Mouse (Mus musculus) adrenal gland, adult 18-20 months (tissue): ENCODE measurements around the gene Pdhx. TPM values are rescaled to one million over a fixed set of nuclear protein-coding genes. Genes with fewer than 3 reads are reported as not detected.

ENCODE experiments used
- DNase-seq, 2 experiments: peaks; one replicate each; pipeline ENCODE4 v3.0.0; 2021 to 2022; ENCODE audit warnings: low spot score in 2 of 2
- total RNA-seq, 2 experiments: library from RNA; stranded (reverse); gene quantifications; 1 replicate in 1 of 2; 2 replicates in 1 of 2; pipeline ENCODE4 v1.2.3; 2021

The Pdhx gene
- total RNA-seq, 2 experiments from 2014 or later = 126 to 127 TPM

DNA sequence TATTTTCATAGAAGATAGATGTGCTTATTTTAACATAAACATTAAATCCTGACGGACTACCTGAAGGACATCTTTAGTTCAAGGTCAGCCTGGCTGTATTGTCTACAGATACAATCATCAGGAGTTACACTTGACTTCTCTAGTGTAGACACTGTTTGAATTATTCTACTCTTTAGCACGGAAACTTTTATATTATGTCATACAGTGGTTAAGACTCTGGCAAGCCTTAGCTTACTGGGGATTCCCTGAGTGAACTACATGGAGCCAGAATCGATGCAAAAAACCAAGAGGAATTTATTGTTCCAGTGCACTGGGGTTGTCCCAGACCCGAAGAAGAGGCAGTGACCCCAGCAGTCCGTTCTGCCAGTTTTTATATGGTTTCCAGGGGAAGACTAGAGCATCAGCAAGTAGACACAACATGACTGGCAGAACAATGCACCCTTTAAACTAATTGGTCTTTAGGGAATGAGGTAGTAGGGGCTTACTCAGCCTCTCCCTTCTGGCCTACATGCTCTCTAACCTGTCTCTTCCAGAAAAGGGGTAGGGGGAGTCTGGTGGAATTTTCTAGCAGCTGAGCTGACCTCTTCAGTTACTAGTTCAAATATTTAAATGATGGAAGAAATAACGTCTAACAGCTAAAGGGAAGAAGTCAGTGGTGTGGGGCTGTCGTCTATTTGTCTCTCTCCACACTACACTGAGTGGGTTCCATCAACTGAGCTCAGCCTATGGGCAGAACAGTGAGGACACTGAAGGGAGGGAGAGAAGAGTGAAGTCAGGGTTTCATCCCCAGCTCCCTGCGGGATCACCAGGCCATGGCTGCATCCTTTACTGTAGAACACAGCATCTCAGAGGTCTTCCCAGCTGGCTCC lies 6.4 kb downstream of the Pdhx start:
- DNase-seq = no peak

DNA sequence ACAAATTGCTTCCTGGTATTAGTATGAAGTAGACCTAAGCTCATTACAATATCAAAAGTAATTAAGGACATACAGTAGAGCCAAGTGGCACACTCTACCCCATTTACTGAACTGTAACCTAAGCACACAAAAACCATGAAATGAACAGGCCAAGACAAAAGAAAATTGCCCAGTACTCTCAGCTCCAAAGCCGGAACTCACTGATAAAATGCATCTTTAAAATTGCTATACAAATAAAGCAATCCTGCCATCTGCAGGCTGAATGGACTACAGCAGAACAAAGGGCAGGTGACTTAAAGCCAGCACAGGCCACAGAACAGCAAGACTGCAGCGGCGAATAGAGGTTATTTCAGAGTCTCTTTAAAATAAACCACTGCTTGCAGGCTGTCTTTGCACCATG lies 10.4 kb downstream of the Pdhx start:
- DNase-seq = no peak

DNA sequence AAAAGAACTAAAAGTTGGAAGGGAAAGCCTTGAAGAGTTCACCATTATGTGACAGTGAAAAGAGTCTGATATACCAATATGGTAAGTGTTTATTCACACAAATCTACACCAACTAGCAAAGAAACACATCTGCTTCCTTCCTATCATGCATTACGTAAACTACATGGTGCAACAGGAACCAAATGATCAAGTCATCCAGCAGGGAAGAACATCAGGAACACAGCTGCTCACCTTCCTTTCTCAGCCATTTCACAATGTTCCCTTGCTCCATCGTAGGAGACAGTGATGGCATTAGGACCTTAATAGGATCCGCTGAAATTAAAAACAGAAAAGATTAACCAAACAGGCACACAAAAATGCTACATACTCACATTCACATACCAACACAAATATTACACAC lies 15.0 kb downstream of the Pdhx start:
- no peak for DNase-seq

DNA sequence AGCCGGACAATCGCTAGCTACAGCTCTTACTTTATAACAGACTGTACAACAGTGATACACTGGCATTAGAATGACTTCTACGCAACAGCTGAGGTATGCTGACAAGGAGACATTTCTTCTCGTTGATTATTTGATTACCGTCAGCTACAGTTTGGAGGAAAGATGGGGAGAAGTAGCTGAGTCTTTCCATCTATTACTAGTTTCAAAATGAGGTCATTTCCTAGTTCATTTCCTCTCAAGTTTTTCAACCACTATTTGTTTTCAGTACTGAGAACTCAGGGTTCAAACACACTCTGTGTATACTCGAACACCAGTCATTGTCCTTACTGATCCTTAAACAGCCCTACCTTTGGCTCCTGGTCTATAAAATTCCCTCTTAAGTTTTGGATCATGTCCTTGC lies 17.5 kb downstream of the Pdhx start:
- no peak for DNase-seq

DNA sequence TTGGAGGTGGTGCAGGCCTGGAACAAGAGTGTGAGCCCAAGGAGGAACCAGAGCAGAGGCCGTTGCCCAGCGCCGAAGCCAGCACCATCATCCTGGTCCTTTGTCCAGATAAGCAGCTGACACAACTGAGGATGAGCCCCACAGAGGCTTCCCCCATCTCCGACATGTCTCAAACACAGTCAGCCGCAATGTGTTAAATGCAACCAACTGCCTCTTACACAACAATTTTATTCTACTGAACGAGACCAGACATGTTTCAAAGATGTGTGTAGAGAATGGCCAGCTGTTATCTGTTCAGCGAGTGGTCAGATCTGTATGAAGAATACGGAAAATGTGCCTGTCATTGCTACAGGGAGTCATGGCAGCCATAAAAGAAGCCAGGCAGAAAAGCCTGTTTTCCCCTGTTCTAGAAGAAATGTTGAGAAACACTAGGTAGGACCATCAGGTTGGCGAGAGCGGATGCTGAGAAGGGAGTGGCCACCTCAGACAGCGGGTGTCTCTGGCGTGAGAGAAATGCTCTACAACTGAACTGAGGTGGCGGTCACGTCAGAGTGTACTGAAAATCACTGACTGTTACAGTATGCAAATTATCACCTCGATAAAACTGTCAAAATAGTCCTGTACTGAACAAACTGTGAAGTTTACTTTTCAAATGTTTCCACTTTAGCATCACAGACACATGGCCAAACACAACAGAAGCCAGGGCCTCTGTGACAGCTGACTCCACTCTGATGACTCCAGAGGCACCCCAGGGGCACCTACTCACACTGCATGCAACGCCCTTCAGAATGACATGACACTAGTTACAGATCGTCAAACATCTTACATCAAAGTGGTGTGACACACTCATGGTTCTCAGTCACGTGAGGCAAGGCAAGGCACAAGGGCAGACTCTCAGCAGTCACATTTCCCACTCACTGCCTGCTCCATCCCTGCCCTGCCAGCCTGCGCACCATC lies 21.1 kb downstream of the Pdhx start:
- peak in 1 of 2 experiments; percentile 14 for DNase-seq

DNA sequence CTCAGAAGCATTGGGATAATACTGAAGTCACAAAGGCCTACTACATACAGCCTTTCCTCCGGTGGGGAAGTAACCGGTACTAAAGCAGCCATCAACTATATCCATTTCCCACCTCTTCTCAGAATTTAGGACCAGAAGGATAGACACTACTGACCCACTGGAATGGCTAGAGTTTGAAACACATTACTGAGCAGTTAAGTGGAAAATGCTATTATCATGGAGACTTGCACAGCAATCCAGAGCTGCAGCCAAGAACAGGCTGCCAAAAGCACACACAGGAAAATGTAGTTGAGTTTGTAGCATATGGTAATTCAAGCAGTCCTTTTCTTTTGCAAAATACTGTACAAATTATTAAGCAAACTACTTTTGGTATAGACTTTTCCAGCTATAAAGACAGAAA lies 28.0 kb downstream of the Pdhx start:
- no peak for DNase-seq

DNA sequence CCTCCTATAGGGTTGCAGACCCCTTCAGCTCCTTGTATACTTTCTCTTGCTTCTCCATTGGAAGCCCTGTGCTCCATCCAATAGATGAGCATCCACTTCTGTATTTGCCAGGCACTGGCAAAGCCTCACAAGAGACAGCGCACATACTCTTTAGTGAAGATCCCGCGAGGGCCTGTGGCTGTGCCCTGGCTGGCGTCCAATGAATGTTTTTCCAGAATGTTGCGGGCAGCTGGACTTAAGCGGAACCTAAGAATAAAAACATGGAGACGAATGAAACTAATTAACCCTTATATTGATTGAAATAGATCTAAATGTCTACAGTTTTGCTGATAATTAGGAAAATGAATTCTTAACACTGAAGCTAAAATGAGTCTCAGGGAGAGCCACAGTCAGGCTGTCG lies 32.4 kb downstream of the Pdhx start:
- no peak for DNase-seq

DNA sequence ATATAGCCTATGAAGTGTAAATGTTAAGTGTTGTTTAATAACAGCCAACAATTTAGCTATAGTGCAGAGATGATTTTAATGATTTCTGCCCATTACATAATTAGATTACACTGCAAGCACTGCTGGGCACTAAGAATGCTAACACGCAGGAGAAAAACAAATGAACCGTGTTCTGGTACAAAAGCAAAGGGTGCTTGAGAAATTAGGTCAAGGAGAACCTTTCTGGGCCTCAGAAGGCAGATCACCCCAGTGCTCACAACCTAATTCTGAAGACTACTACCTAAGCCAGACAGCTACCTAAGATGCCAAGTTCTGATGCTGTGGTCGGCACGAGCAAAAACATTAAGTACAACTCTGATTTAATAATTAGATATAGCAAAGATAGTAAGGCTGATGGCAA lies 35.5 kb downstream of the Pdhx start:
- no peak for DNase-seq

DNA sequence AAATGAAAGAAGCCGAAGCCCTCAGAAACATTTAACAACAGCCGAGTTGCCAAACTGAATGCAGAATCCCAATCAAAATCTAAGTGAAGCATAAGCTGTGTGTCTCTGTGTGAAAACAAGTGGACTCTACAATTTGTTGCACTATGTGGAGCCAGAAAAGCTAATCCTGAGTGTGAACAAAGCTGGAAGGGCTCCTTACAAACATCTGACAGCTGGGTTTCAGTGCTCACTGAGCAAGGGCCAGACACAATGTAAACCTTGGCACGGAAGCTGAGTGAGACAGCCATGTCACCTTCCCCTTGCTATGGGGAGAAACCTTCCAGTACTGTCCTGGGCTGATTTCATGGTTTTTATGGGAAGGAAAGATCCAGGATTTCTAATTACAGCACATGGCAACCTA lies 50.6 kb downstream of the Pdhx start:
- no peak for DNase-seq

DNA sequence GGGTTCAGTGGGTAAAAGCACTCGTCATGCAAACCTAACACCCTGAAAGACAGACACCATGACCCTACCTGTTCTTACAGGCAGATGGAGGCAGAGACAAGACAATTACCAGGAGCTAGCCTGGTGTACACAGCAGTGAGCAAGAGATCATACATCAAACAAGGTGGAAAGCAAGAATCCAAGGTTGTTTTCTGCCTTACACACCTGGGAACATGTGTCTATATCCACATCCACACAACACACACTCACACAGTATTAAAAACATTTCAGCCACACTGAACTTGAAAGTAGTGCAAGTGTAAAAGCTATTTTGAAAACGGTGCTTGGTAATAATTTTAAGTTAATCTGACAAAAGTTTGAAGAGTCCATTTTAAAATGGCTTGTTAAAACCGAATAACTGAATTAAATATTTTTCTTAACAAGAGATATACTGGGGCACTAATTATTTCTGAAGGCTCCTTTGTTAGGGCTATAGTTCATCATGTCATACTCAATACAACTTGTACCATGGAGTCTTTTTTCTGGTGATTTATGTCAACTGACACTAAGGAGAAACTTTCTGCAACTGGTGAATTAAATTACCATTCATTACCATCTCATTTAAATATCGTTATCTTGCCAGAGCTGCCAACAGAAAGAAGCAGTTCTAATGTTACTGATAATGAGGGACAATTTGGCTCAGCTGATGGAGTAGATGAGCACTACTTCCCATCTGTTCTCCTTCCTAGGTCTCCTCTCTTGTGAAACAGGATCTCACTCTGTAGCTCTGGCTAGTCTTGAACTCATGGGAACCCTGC lies 52.9 kb downstream of the Pdhx start:
- DNase-seq = no peak

DNA sequence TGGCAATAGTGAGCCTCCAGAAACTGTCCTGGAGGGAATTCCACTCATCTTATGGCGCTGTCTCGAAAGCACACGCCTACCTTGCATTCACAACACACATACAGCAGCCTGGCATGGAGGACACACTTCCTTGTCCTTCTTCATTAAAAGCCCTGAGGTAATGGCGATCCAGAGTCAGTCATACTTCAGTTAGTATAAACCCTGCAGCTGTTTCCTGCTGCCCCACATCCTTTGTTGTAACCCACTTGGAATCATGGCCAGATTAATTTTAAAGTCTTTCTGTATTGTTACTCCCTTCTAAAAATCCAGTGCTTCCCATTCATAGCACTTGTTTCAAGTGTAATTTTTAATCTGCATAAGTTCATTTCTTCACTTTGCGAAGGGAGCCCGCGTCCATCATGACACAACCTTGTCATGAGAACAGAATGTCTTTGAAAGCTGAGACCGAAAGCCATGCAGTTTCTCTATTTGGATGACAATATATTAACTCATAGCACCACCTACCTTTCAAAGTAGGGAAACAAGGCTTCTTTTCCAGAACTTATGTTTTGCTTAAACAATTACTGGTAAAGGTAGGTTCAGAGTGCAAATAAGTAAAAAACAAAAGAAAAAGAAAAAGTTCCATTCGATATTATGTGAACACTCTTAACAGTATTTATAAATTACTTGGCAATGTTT lies 54.4 kb downstream of the Pdhx start:
- DNase-seq = no peak

DNA sequence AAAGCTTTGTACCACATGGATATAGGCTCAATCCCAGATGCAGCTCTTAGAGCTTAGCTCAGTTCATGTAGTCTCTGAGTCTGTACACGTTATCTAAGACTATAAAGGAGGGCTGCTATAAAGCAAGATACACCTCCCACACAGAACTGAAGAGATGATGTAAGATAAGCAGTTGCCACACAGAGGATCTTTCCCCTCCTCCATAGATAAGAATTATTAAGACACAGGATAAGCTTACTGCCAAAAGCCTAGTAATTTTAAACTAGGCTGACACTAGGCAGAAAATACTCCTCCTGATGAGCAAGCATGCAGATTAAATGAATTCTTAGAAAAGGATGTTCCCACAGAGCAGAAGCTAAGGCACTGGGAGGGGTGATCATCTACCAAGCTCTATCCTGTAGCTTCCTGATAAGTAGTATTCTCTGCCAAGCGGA lies 55.9 kb downstream of the Pdhx start:
- DNase-seq = no peak

DNA sequence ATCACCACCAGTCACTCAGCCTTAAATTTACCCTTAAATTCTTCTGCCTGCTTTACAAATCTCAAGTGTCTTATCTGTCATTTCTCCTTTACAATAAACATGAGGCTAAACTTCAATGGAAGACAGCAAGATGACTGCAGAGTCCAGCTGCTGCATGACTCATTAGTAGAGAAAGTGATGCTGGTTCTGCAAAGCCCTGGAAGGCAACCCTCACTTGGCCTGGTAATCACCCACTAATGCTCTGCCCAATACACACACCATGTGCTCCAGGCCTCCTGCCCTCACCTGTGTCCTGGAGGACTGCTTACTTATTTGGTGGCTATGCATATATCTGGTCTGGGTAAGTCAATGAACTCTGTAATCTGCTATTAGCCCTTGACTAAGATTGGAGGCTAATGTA lies 57.2 kb downstream of the Pdhx start:
- DNase-seq = no peak

DNA sequence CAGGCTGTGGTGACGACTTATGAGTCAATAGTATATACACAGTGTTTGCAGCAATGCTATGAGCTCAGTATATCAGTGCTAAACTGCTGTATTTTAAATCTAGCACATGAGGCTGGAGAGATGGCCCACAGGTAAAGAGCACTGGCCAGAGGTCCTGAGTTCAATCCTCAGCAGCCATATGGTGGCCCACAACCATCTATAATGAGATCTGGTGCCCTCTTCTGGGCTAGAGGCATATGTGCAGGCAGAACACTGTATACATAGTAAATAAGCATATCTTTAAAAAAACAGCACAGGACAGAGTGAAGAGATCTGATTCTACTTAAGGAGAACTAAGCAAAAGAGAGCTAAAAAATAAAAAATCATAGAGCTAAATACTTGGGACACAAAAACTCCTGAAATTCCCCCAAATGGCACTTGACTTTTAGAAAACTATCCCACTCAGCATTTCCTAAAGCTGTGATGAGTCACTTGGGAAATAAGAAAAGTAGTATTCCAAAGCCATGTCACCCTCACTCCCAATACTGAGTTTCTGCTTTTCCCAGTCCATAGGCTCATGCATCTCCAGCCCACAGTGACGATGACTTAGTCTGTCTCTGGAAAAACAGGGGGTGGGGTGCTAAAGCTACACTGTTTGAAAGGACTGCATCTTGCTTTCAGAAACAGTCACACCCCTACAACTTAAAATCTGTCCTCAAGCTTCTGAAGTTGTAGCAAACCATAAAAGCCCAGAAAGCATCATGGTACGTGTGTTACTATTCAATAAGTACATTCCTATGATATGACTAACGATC lies 60.3 kb downstream of the Pdhx start:
- DNase-seq = no peak

DNA sequence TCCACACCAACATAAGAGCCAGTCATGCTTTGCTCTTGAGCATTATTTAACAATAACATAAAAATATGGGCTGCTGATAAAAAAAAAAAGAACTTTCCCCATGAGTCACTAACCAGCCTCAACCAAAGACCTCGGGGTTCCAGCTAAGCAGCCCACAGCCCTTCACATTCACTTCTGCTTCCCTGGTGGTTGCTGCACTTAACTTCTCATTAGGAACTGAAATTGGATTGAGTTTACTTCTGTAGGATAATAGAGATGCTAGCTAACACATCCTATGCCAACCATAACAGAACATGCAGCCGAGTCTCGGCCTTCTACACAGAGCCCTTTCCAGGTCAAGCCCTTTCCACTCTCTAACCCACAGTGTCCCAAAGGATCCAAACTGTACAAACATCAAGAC lies 65.1 kb downstream of the Pdhx start:
- DNase-seq = no peak

DNA sequence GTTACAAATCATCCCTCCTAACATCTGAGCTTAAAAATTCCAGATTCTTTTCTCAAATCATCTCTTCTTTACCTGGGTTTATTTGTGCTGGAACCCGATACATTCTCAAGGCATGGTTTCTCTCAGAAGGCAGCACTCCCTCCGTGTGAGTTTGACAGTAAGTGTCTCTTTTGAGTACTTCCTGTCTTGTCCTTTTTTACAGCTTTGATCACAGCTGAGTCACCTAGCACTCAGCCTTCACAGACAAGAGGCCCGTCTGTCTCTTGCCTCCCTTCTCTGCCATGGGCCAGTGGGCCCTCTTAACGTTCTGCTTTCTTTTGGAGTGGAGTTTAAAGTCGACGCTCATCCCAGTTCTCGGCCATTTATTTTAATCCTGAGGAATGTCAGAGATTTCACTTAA lies 68.7 kb downstream of the Pdhx start:
- no peak for DNase-seq

DNA sequence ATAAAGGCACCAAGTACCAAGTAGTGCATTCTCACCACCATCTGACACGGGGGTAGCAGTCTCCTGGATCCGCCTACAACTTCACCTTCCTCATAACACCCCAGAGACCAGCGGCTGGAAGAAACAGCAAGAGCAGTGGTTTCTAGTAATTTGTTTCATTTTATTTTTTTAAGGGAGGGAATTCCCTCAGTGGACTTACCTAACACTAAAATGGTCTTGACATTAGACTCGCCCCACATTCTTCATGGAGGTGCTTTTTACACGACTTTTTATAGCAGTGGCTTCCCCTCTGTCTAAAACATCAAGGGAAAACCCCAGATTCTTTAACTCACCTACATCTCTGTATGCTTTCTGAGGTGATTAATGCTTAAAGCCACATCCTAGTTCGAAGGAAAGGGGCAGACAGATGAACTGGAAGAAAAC lies 74.1 kb downstream of the Pdhx start:
- DNase-seq = no peak

DNA sequence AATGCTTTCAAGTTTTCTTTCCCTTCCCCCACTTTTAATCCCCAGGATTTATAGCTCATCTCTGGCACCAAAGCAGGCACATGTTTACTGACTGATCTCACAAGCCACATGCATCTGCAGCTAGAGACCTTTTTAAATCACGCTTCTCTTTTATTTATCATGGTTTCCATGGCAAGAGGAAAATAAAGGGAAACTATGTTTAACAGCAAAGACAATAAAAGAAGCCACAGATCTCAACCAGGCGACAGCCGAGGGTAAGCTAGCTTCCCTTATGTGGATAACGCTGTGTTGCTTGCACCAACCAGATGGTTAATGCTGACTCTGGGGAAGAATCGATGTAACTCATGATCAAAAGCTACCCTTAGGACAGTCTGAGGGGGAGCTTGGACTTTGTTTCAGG lies 75.0 kb downstream of the Pdhx start:
- DNase-seq = no peak

DNA sequence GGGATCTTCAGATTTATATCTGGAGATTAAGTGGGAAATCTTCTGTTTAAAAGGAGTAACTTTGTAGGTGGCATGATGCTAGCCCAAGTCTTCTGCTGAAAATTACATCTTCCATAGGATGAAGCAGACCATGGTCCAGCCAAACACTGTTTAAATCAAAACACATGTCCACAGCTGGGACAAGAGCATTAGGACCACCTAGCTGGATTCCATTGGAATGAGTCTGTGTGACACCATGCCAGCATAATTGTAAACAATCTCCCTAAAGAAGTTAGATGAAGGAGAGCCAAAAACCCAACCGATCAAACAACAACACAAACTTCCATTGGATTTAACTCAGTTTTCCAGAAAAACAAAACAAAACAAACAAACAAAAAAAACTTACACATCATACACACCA lies 75.4 kb downstream of the Pdhx start:
- no peak for DNase-seq
